Mouse (Mus musculus) liver, adult 2 months (tissue): ENCODE results near the gene Best1.

Source experiments
- CTCF ChIP-seq: fragments of 200-500 bp; IDR thresholded peaks from 2 replicates; pipeline ENCODE4 v1.5.1; 2011; ENCODE audit warnings: low read depth, low read length, control low read depth
- POLR2A ChIP-seq: fragments of 200-500 bp; IDR thresholded peaks from 2 replicates; pipeline ENCODE4 v1.6.1; 2011; ENCODE audit warnings: low read length, control low read depth; ENCODE audit not compliant: insufficient read depth; ENCODE audit errors: extremely low read depth

DNA sequence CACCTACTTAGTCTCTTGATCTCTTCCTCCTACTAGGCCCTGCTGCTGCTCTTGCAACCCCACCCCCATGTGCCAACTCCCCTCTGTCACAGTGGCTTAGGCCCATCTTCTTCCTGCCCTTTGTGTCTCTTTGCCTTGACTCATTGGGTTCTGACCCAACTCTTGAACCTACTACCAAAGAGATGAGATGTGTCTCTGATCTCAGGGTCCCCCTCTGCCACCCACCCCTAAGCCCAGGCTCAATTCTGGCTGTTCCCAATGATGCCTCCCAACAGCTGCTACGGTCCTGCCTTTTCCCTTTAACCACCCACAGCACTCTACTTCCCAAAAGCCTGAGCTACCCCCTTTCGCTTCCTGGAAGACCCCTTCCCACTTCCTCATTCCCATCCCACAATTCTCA, 20.5 kb upstream of the Best1 start:
- no peak for TF ChIP-seq POLR2A
- no peak for TF ChIP-seq CTCF
